Mouse (Mus musculus) cerebellum, adult 11 months (tissue): ENCODE data around the gene Nfs1.
"Not testable (repeated sequence)": the region's sequence is repeated elsewhere in the genome, so short reads cannot be mapped to it uniquely, and the experiment has no call there.

Source experiments
- DNase-seq: peaks from one replicate; pipeline ENCODE4 v3.0.0; 2022

The Nfs1 gene

GRCm38 (mm10) chr2:156143953-156144724 lies at the start of gene Nfs1, which contains the start of gene Romo1:
Gene Nfs1 (minus strand): TSS chr2:156144186.
Gene Romo1 (plus strand): TSS chr2:156144039.
- DNase-seq: peak; percentile 81

GRCm38 (mm10) chr2:156193066-156193862 lies 49.3 kb upstream of the Nfs1 start:
- DNase-seq: no peak

- DNase-seq: no peak
Observed at GRCm38 (mm10) chr2:156192068-156192467, 48.1 kb upstream of the Nfs1 start.

GRCm38 (mm10) chr2:156191540-156191939 lies 47.6 kb upstream of the Nfs1 start:
- no peak for DNase-seq

- no peak for DNase-seq
Observed at GRCm38 (mm10) chr2:156190004-156190896, 46.3 kb upstream of the Nfs1 start.

- not testable (repeated sequence) for DNase-seq
Observed at GRCm38 (mm10) chr2:156189241-156189640, 45.3 kb upstream of the Nfs1 start.

GRCm38 (mm10) chr2:156181592-156181991 lies 37.6 kb upstream of the Nfs1 start:
- no peak for DNase-seq

- DNase-seq: no peak
Observed at GRCm38 (mm10) chr2:156180824-156181590, 37.0 kb upstream of the Nfs1 start.

- peak; percentile 100 for DNase-seq
Observed at GRCm38 (mm10) chr2:156180094-156180821, 36.3 kb upstream of the Nfs1 start, which contains the start of gene Rbm39. Gene Rbm39 (minus strand): TSS chr2:156180238.

GRCm38 (mm10) chr2:156179796-156180093 lies 35.8 kb upstream of the Nfs1 start:
- DNase-seq: no peak

GRCm38 (mm10) chr2:156179046-156179795 lies 35.2 kb upstream of the Nfs1 start:
- DNase-seq: peak; percentile 67

GRCm38 (mm10) chr2:156177651-156178050 lies 33.7 kb upstream of the Nfs1 start:
- no peak for DNase-seq

- DNase-seq: no peak
Observed at GRCm38 (mm10) chr2:156177079-156177478, 33.1 kb upstream of the Nfs1 start.

GRCm38 (mm10) chr2:156166557-156166956 lies 22.6 kb upstream of the Nfs1 start:
- no peak for DNase-seq

GRCm38 (mm10) chr2:156165478-156165877 lies 21.5 kb upstream of the Nfs1 start:
- no peak for DNase-seq

- DNase-seq: no peak
Observed at GRCm38 (mm10) chr2:156151538-156151937, 7.6 kb upstream of the Nfs1 start.

GRCm38 (mm10) chr2:156147316-156147915 lies 3.4 kb upstream of the Nfs1 start:
- no peak for DNase-seq

GRCm38 (mm10) chr2:156146272-156146989 lies 2.4 kb upstream of the Nfs1 start:
- DNase-seq: no peak

GRCm38 (mm10) chr2:156145486-156146130 lies 1.6 kb upstream of the Nfs1 start:
- DNase-seq: no peak
